Mouse (Mus musculus): ENCODE measurements around the gene Rilpl1.

DNA sequence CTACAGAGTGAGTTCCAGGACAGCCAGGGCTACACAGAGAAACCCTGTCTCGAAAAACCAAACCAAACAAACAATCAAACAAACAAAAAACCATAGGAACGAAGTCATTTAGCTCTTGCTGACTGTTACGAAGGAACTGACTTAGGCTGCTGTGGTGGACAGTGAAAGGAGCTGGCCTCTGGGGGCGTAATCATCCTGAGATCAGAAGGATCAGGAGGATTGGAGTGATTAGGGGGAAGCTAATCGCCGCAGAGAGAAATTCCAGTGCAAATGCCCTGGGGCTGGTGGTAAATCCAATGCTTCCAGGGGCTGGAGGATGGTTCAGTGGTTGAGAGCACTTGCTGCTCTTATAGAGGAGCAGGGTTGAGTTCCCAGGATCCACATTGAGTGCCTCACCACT is 22.4 kb upstream of the Rilpl1 start:
- no peak for TF ChIP-seq POLR2A (IDR thresholded peaks at IDR 0.05; ENCODE audit: control insufficient read depth, extremely low read depth, insufficient read depth, low read length, poor library complexity)
- no peak for TF ChIP-seq CTCF (IDR thresholded peaks at IDR 0.05; ENCODE audit: borderline replicate concordance, control insufficient read depth, extremely low read depth, insufficient read depth, low read length, poor library complexity)

All from thymus, adult 2 months (tissue).